Mouse (Mus musculus): Measurements from ENCODE around the gene Tmem219. TPM values are rescaled to one million over a fixed set of nuclear protein-coding genes. Genes with fewer than 3 reads are reported as not detected.

Gene Tmem219
- polyA plus RNA-seq, 1 experiment = not detected

GRCm38 (mm10) chr7:126951741-126952140 is 29.0 kb upstream of the Tmem219 start:
- no peak for TF ChIP-seq POLR2A (IDR thresholded peaks at IDR 0.05; ENCODE audit: insufficient read depth, low read depth, low read length)
- TF ChIP-seq CTCF (IDR thresholded peaks at IDR 0.05; ENCODE audit: insufficient read depth, low read depth, low read length) = no peak
- WGBS = 11% methylated on average over 4 of the region's 4 CpGs
- Histone ChIP-seq H3K27ac (ENCODE audit: insufficient read depth, low read depth, low read length) (no peak overlapping the region; the same call in 1 of the 2 replicates), H3K4me3 (ENCODE audit: insufficient read depth, low read depth, low read length) (peak overlapping the region; percentile 81), H3K4me1 (ENCODE audit: control insufficient read depth, insufficient read depth, low read length) (peaks cover 38% of the 10 kb centered on the region)

DNA sequence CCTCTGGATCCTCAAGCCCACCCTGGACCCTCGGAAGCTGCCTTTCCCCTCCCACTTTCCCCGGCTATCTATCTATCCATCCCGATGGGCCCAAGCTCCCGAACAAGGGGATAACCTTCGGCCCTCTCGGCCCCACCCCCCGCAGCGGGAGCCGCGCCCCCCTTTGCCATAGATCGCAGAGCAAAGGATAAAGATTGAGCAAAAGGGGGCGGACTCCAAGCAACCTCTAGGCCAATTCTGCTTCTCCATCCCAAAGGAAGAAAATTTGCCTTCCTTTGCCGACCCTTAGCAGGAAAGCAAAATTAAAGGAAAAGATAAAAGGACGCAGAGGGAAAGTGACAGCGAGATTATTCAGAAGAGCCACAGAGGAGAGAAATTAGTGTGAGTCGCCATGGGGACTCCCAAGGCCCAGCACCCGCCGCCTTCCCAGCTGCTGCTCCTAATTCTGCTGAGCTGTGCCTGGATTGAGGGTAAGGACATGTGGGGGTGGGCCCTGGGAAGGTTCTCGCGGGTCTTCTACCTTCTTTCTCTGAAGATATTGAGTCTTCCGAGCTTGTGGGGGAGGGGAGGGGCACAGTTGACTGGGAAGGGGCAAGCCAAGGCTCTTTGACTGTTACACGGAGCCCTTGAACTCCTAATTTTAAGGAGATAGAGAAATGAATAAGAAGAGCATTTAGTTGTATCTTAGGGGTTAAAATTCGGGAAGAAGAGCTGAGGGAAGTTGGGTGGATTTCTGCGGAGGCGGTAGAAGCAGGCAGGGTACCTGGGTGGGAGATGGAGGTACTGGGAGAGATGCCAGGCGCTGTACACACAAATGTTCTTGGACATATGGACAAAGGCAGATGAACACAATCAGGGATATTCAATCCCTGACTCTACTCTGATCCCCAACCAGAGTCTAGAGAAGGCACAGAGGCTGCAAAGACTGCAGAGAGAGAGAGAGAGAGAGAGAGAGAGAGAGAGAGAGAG is 28.2 kb upstream of the Tmem219 start:
- no peak for TF ChIP-seq CTCF (IDR thresholded peaks at IDR 0.05; ENCODE audit: insufficient read depth, low read depth, low read length)
- H3K4me1 ChIP-seq (ENCODE audit: control insufficient read depth, insufficient read depth, low read length) = peaks cover 43% of the 10 kb centered on the region
- WGBS = 2% methylated on average over 26 of the region's 26 CpGs
- H3K4me3 ChIP-seq (ENCODE audit: insufficient read depth, low read depth, low read length) = peak overlapping the region; percentile 81
- peak overlapping the region; percentile 95 for H3K27ac ChIP-seq (ENCODE audit: insufficient read depth, low read depth, low read length)

GRCm38 (mm10) chr7:126949793-126950646 is 27.3 kb upstream of the Tmem219 start, which contains the start of gene Sez6l2:
Gene Sez6l2 (plus strand): TSS chr7:126950563.
- Histone ChIP-seq H3K4me1 (ENCODE audit: control insufficient read depth, insufficient read depth, low read length) (peaks cover 45% of the 10 kb centered on the region), H3K4me3 (ENCODE audit: insufficient read depth, low read depth, low read length) (peak within 1 kb of the TSS; percentile 81), H3K27ac (ENCODE audit: insufficient read depth, low read depth, low read length) (peak within 1 kb of the TSS; percentile 95)
- TF ChIP-seq POLR2A (IDR thresholded peaks at IDR 0.05; ENCODE audit: insufficient read depth, low read depth, low read length) (peak; percentile 32), CTCF (IDR thresholded peaks at IDR 0.05; ENCODE audit: insufficient read depth, low read depth, low read length) (no peak)
- WGBS = under 1% methylated on average over 42 of the region's 42 CpGs

DNA sequence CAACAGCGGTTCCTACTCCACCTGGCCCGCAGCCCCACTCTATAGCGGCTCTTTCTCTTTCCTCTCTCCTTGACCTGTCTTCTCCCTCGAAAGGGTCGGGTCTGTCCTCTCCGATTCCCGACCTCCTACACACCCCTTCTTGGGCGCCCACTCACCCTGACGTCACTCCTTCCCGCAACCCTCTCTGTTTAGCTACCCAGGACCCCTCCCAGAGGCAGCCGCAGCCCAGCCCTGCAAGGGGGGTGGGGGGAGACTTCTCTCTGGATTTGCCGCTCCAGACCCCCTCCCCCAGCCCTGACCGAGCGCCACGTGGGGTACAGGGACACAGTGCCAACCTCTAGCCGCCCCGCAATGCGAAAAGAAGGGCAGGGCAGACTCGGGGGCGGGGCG is 26.7 kb upstream of the Tmem219 start, which contains the start of gene Asphd1:
Asphd1 (minus strand) TSS at position 180 of the 390 bp plus-strand sequence.
- 2% methylated on average over 21 of the region's 21 CpGs for whole genome bisulfite sequencing
- H3K4me1 ChIP-seq (ENCODE audit: control insufficient read depth, insufficient read depth, low read length) = peaks cover 49% of the 10 kb centered on the region
- peak within 1 kb of the TSS; percentile 95 for H3K27ac ChIP-seq (ENCODE audit: insufficient read depth, low read depth, low read length)
- no peak for TF ChIP-seq CTCF (IDR thresholded peaks at IDR 0.05; ENCODE audit: insufficient read depth, low read depth, low read length)
- no peak for TF ChIP-seq POLR2A (IDR thresholded peaks at IDR 0.05; ENCODE audit: insufficient read depth, low read depth, low read length)
- peak within 1 kb of the TSS; percentile 81 for H3K4me3 ChIP-seq (ENCODE audit: insufficient read depth, low read depth, low read length)

DNA sequence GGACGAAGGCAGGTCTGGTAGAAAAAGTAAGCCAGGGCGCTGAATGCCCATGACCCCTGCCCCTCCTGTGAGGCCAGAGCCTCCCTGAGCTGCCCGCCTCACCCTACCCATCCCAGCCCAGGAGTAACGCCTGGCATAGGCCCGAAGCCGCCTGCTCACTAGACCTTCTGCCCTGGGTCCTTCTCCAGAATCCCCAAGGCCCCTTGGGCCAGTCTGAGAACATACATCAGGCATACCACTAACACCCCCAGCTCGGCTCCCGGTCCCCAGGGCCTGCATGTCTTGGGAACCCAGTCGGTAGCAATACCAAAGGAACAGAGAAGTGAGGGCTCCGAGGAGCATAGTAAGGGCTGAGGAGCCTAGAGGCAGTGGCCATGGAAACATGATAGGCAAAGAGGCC is 25.9 kb upstream of the Tmem219 start:
- TF ChIP-seq POLR2A (IDR thresholded peaks at IDR 0.05; ENCODE audit: insufficient read depth, low read depth, low read length) (no peak), CTCF (IDR thresholded peaks at IDR 0.05; ENCODE audit: insufficient read depth, low read depth, low read length) (no peak)
- peak overlapping the region; percentile 95; the same call in 1 of the 2 replicates for H3K27ac ChIP-seq (ENCODE audit: insufficient read depth, low read depth, low read length)
- H3K4me3 ChIP-seq (ENCODE audit: insufficient read depth, low read depth, low read length) = peak overlapping the region; percentile 81
- WGBS = 69% methylated on average over 10 of the region's 10 CpGs
- peaks cover 47% of the 10 kb centered on the region for H3K4me1 ChIP-seq (ENCODE audit: control insufficient read depth, insufficient read depth, low read length)

GRCm38 (mm10) chr7:126946530-126946929 is 23.8 kb upstream of the Tmem219 start:
- 45% methylated on average over 3 of the region's 3 CpGs for WGBS
- no peak for TF ChIP-seq CTCF (IDR thresholded peaks at IDR 0.05; ENCODE audit: insufficient read depth, low read depth, low read length)
- no peak for TF ChIP-seq POLR2A (IDR thresholded peaks at IDR 0.05; ENCODE audit: insufficient read depth, low read depth, low read length)
- Histone ChIP-seq H3K27ac (ENCODE audit: insufficient read depth, low read depth, low read length) (no peak overlapping the region), H3K4me1 (ENCODE audit: control insufficient read depth, insufficient read depth, low read length) (peaks cover 37% of the 10 kb centered on the region), H3K4me3 (ENCODE audit: insufficient read depth, low read depth, low read length) (no peak overlapping the region)

- TF ChIP-seq CTCF (IDR thresholded peaks at IDR 0.05; ENCODE audit: insufficient read depth, low read depth, low read length) (no peak), POLR2A (IDR thresholded peaks at IDR 0.05; ENCODE audit: insufficient read depth, low read depth, low read length) (no peak)
- Histone ChIP-seq H3K4me1 (ENCODE audit: control insufficient read depth, insufficient read depth, low read length) (peaks cover 26% of the 10 kb centered on the region), H3K4me3 (ENCODE audit: insufficient read depth, low read depth, low read length) (no peak overlapping the region), H3K27ac (ENCODE audit: insufficient read depth, low read depth, low read length) (peak overlapping the region; percentile 88)
- 39% methylated on average over 5 of the region's 5 CpGs for WGBS
These were observed 19.1 kb upstream of the Tmem219 start for GRCm38 (mm10) chr7:126941801-126942200.

DNA sequence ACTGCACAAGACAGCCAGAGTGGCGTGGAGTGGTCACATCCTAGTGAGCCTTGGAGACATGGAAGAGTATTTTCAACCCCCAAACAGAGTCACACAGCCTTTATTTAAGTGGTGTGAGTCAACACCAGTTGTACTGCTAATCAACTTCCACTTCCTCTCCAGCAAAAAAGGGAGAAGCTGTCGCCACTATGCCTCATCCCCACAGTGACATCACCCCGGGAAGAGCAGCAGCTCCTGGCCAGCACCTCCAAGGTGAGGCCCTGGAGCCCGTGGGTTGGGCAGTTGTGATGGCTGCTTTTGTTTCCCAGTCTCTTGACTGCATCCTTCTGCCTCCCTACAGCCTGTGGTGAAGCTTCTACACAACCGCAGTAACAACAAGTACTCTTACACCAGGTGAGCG is 18.5 kb upstream of the Tmem219 start:
- Histone ChIP-seq H3K4me3 (ENCODE audit: insufficient read depth, low read depth, low read length) (no peak overlapping the region), H3K27ac (ENCODE audit: insufficient read depth, low read depth, low read length) (peak overlapping the region; percentile 50), H3K4me1 (ENCODE audit: control insufficient read depth, insufficient read depth, low read length) (peaks cover 23% of the 10 kb centered on the region)
- WGBS = 29% methylated on average over 6 of the region's 6 CpGs
- TF ChIP-seq POLR2A (IDR thresholded peaks at IDR 0.05; ENCODE audit: insufficient read depth, low read depth, low read length) (no peak), CTCF (IDR thresholded peaks at IDR 0.05; ENCODE audit: insufficient read depth, low read depth, low read length) (no peak)
